Mouse (Mus musculus) forebrain, embryonic 12.5 days (tissue): ENCODE measurements around the gene Mgll. TPM values are rescaled to one million over a fixed set of nuclear protein-coding genes. Genes with fewer than 3 reads are reported as not detected.

Experiments
- ATAC-seq: fragments of 200-750 bp; cut with Nextera tagmentation; 2 replicates; pipeline ENCODE4 v1.8.0; 2017; ENCODE audit warnings: moderate TSS enrichment; ENCODE audit not compliant: low FRiP score
- H3K27ac ChIP-seq: fragments of 300-500 bp; sonication (generic); 2 replicates; pipeline ENCODE4 v1.5.1; 2016; ENCODE audit warnings: mild to moderate bottlenecking
- H3K27me3 ChIP-seq: fragments of 300-500 bp; sonication (generic); 2 replicates; pipeline ENCODE4 v1.6.1; 2016; ENCODE audit warnings: mild to moderate bottlenecking
- H3K36me3 ChIP-seq: fragments of 300-500 bp; sonication (generic); replicated peaks from 2 replicates; pipeline ENCODE4 v1.6.1; 2016; ENCODE audit warnings: mild to moderate bottlenecking
- H3K4me1 ChIP-seq: fragments of 300-500 bp; sonication (generic); 2 replicates; pipeline ENCODE4 v1.6.1; 2016
- H3K4me2 ChIP-seq: fragments of 300-500 bp; sonication (generic); 2 replicates; pipeline ENCODE4 v1.6.1; 2016; ENCODE audit warnings: mild to moderate bottlenecking, moderate library complexity
- H3K4me3 ChIP-seq: fragments of 300-500 bp; sonication (generic); replicated peaks from 2 replicates; pipeline ENCODE4 v1.5.1; 2016; ENCODE audit warnings: mild to moderate bottlenecking
- H3K9ac ChIP-seq: fragments of 300-500 bp; sonication (generic); 2 replicates; pipeline ENCODE4 v1.6.1; 2016; ENCODE audit warnings: mild to moderate bottlenecking
- H3K9me3 ChIP-seq: fragments of 300-500 bp; sonication (generic); 2 replicates; pipeline ENCODE4 v1.6.1; 2016
- WGBS: fragments of 180-500 bp; shearing (Covaris S2); methylation state at CpG from one replicate; pipeline ENCODE4 v1.1.7; 2016; 5-methylcytosine and 5-hydroxymethylcytosine counted together
- polyA plus RNA-seq: library from polyadenylated mRNA; unstranded; fragments of >200 nt; fragmentation: Nextera tagmentation; extraction: Ambion mirVana; gene quantifications from 2 replicates; pipeline ENCODE4 v1.2.1, GENCODE M21; 2016

Mgll gene
- polyA plus RNA-seq, 1 experiment from 2014 or later, result 5.5 TPM

DNA sequence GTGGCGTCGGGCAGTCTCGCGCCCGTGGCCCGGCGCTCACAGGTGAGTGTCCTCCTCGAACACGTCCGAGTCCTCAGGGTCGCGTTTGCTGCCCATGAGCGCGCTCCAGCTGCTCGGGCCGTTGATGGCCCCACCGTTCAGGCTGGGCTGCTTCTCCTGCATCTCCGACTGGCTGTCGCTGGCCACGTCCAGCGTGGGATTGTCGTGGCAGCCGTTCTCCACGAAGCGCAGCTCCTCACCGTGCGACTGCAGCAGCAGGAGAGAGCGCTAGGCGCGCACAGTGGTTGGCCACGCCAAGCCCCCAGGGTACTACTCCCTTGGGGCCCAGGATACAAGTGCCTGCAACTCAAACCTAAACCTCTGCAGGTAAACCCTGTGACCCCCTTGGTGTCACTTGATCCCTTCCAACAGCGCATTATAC, 118.5 kb downstream of the Mgll start:
- H3K9me3 ChIP-seq, result no peaks in the 10 kb centered on the region
- no peak; the same call in 1 of the 2 replicates for ATAC-seq
- peaks cover 23% of the 10 kb centered on the region for H3K4me1 ChIP-seq
- under 1% methylated on average over 32 of the region's 32 CpGs for WGBS
- 0 out of 2 replicates have a peak, but pooled peaks cover 3% of the 10 kb centered on the region for H3K27me3 ChIP-seq
- H3K27ac ChIP-seq, result peak overlapping the region; percentile 87
- peak overlapping the region; percentile 82 for H3K9ac ChIP-seq
- peak overlapping the region; percentile 69 for H3K4me3 ChIP-seq
- H3K36me3 ChIP-seq, result peaks cover 32% of the 10 kb centered on the region
- H3K4me2 ChIP-seq, result peak overlapping the region; percentile 86

- peaks cover 32% of the 10 kb centered on the region for H3K36me3 ChIP-seq
- H3K27ac ChIP-seq, result peak overlapping the region; percentile 87; the same call in 1 of the 2 replicates
- peak overlapping the region; percentile 86 for H3K4me2 ChIP-seq
- H3K27me3 ChIP-seq, result 0 out of 2 replicates have a peak, but pooled peaks cover 3% of the 10 kb centered on the region
- no peak for ATAC-seq
- H3K4me1 ChIP-seq, result peaks cover 23% of the 10 kb centered on the region
- WGBS, result 68% methylated on average over 7 of the region's 7 CpGs
- peak overlapping the region; percentile 69 for H3K4me3 ChIP-seq
- H3K9ac ChIP-seq, result peak overlapping the region; percentile 82
- no peaks in the 10 kb centered on the region for H3K9me3 ChIP-seq
Measured at GRCm38 (mm10) chr6:88843241-88843640, 119.0 kb downstream of the Mgll start.

GRCm38 (mm10) chr6:88843781-88844725, 119.8 kb downstream of the Mgll start:
- H3K4me2 ChIP-seq, result no peak overlapping the region
- H3K36me3 ChIP-seq, result peaks cover 33% of the 10 kb centered on the region
- no peak overlapping the region for H3K9ac ChIP-seq
- no peaks in the 10 kb centered on the region for H3K9me3 ChIP-seq
- no peak overlapping the region for H3K27ac ChIP-seq
- 0 out of 2 replicates have a peak, but pooled peaks cover 3% of the 10 kb centered on the region for H3K27me3 ChIP-seq
- H3K4me1 ChIP-seq, result peaks cover 23% of the 10 kb centered on the region
- 75% methylated on average over 9 of the region's 9 CpGs for WGBS
- H3K4me3 ChIP-seq, result no peak overlapping the region
- no peak for ATAC-seq

DNA sequence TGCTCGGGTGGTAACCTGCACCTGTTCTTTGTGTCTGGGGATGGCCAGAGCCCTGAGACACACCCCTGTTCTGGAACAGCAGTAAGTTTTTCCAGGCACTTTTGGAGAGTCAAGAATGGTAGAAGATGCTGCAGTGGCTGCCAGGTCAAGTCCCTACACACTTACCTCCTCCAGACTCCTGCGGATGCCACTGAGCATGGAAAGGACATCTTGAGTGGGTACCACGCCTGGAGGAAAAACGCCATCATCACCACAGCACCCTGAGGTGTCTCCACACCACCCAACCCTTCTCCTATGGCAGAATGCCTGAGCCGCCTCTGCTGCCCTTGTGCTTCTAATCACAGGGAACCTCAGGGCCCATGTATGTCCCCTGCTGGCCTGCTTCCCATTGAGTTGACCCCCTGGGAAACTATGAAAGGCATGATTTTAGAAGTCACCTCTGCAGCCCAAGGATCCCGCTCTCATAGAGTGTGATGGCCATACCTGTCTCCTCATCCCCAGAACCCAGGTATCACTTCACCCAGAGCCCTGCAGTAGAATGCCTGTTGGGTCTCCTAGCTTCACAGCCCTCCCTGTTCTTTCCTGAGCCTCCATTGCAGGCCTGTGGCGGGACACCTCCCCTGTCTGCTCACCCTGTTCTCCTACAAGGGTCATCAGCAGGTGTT, 120.8 kb downstream of the Mgll start:
- H3K9me3 ChIP-seq, result no peaks in the 10 kb centered on the region
- peaks cover 23% of the 10 kb centered on the region for H3K4me1 ChIP-seq
- H3K27ac ChIP-seq, result no peak overlapping the region
- 0 out of 2 replicates have a peak, but pooled peaks cover 3% of the 10 kb centered on the region for H3K27me3 ChIP-seq
- no peak overlapping the region for H3K4me2 ChIP-seq
- peaks cover 39% of the 10 kb centered on the region for H3K36me3 ChIP-seq
- no peak overlapping the region for H3K4me3 ChIP-seq
- 77% methylated on average over 7 of the region's 7 CpGs for WGBS
- no peak overlapping the region for H3K9ac ChIP-seq
- ATAC-seq, result no peak

- Histone ChIP-seq H3K9me3 (no peaks in the 10 kb centered on the region), H3K36me3 (peaks cover 52% of the 10 kb centered on the region), H3K4me3 (no peak overlapping the region), H3K4me2 (no peak overlapping the region), H3K4me1 (peaks cover 10% of the 10 kb centered on the region), H3K27ac (no peak overlapping the region), H3K27me3 (0 out of 2 replicates have a peak, but pooled peaks cover 3% of the 10 kb centered on the region), H3K9ac (no peak overlapping the region)
- ATAC-seq, result no peak
- 72% methylated on average over 2 of the region's 2 CpGs for WGBS
Measured at GRCm38 (mm10) chr6:88847571-88847970, 123.4 kb downstream of the Mgll start.

DNA sequence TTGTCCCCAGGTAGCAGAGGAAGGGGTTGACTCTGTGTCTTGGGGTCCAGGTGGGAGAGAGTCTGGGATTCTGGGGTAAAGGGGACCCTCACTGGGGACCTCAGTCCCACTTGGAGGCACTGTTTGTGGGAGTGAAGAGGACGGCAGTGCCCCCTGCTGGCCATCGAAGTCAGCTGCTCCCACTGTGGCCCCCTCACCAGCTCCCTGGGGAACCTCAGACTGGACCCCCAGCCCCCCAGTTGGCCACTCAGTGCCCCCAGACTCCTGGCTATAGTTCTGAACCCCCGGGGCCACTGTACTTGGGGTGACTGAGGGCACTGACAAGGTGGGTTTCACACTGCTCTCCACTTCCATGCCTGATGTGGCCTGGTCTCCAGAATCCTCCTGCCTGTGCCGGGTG, 125.1 kb downstream of the Mgll start:
- Histone ChIP-seq H3K36me3 (peaks cover 58% of the 10 kb centered on the region), H3K27ac (no peak overlapping the region), H3K9me3 (no peaks in the 10 kb centered on the region), H3K27me3 (no peaks in the 10 kb centered on the region), H3K4me1 (no peaks in the 10 kb centered on the region), H3K4me3 (no peak overlapping the region), H3K9ac (no peak overlapping the region), H3K4me2 (no peak overlapping the region)
- 48% methylated on average over 4 of the region's 4 CpGs for WGBS
- no peak for ATAC-seq

DNA sequence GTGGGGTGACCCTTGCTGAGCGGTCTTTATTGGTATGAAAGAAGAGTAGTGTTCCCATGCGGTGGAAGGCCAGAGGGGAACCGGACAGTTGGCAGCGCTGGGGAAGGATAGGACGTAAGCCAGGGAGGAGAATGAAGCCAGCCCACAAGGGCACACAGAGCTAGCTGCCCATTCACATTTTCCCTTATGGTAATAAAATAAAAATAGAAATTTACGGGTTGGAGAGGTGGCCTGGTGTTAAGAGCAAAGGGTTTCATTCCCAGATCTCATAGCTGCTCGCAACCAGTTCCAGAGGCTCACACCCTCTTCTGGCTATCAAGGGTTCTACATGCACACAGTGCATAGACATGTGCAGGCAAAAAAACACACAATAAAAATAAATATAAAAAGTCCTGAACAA, 125.8 kb downstream of the Mgll start:
- 88% methylated on average over 7 of the region's 7 CpGs for WGBS
- Histone ChIP-seq H3K4me2 (no peak overlapping the region), H3K4me1 (no peaks in the 10 kb centered on the region), H3K4me3 (no peak overlapping the region), H3K27ac (no peak overlapping the region), H3K27me3 (no peaks in the 10 kb centered on the region), H3K9ac (no peak overlapping the region), H3K36me3 (peaks cover 63% of the 10 kb centered on the region), H3K9me3 (no peaks in the 10 kb centered on the region)
- no peak for ATAC-seq

- Histone ChIP-seq H3K4me2 (no peak overlapping the region), H3K4me3 (no peak overlapping the region), H3K4me1 (no peaks in the 10 kb centered on the region), H3K27me3 (no peaks in the 10 kb centered on the region), H3K9ac (no peak overlapping the region), H3K9me3 (no peaks in the 10 kb centered on the region), H3K36me3 (peaks cover 48% of the 10 kb centered on the region), H3K27ac (no peak overlapping the region)
- ATAC-seq, result no peak
- WGBS, result 86% methylated on average over 5 of the region's 5 CpGs
Measured at GRCm38 (mm10) chr6:88854509-88854908, 130.3 kb downstream of the Mgll start.

DNA sequence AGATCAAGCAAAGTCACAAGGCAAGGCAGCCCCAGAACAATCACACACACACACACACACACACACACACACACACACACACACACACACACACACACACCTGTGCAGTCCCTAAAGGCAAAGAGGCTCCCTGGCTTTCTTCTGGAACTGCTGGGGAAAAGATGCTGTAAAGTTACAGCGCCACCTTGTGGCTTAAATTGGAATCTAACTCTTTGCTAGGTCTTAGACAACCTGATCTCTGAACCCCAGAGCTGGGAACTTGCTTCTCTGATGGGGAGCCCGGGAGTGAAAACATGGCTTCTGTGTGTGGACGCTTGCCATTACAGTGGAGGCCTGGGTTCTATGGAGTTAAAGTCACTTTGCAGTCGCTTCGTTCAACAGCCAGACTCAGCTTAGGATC, 131.4 kb downstream of the Mgll start:
- no peaks in the 10 kb centered on the region for H3K4me1 ChIP-seq
- no peak overlapping the region for H3K4me3 ChIP-seq
- no peaks in the 10 kb centered on the region for H3K27me3 ChIP-seq
- H3K9ac ChIP-seq, result no peak overlapping the region
- ATAC-seq, result peak; percentile 33; the same call in 1 of the 2 replicates
- H3K27ac ChIP-seq, result no peak overlapping the region
- 17% methylated on average over 5 of the region's 5 CpGs for WGBS
- H3K4me2 ChIP-seq, result no peak overlapping the region
- H3K9me3 ChIP-seq, result no peaks in the 10 kb centered on the region
- peaks cover 57% of the 10 kb centered on the region for H3K36me3 ChIP-seq

- Histone ChIP-seq H3K9me3 (no peaks in the 10 kb centered on the region), H3K9ac (no peak overlapping the region), H3K27ac (no peak overlapping the region), H3K4me3 (no peak overlapping the region), H3K27me3 (no peaks in the 10 kb centered on the region), H3K36me3 (peaks cover 62% of the 10 kb centered on the region), H3K4me1 (no peaks in the 10 kb centered on the region), H3K4me2 (no peak overlapping the region)
- no peak for ATAC-seq
- 52% methylated on average over 9 of the region's 9 CpGs for WGBS
Measured at GRCm38 (mm10) chr6:88857249-88857648, 133.0 kb downstream of the Mgll start.

DNA sequence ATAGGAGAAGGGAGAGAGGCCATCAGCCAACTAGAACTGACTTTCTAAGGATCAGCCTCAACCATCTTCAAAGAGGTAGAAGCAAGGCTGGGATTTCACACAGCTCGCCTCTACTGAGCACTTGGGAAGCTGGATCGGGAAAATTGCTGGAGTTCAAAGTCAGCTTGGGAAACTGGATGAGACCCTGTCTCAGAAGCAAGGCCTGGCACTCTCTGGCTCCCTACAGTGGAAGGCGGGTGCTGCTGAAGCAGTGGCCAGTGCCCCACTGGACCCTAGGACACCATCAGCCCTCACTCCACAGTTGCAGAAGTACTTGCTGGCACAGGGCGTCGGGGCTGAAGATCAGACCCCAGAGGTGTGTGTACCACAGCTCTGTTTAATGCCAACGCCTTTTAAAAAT, 133.6 kb downstream of the Mgll start:
- Histone ChIP-seq H3K36me3 (peaks cover 63% of the 10 kb centered on the region), H3K4me1 (no peaks in the 10 kb centered on the region)
- 84% methylated on average over 6 of the region's 6 CpGs for WGBS

GRCm38 (mm10) chr6:88858341-88858740, 134.1 kb downstream of the Mgll start:
- WGBS, result 74% methylated on average over 7 of the region's 7 CpGs
- Histone ChIP-seq H3K36me3 (peaks cover 65% of the 10 kb centered on the region), H3K4me2 (no peak overlapping the region), H3K4me1 (no peaks in the 10 kb centered on the region), H3K27me3 (no peaks in the 10 kb centered on the region), H3K4me3 (no peak overlapping the region), H3K27ac (no peak overlapping the region), H3K9ac (no peak overlapping the region), H3K9me3 (no peaks in the 10 kb centered on the region)
- no peak for ATAC-seq

More for the DNA sequence above, 133.6 kb downstream of the Mgll start:
- Histone ChIP-seq H3K27ac (no peak overlapping the region), H3K4me2 (no peak overlapping the region), H3K4me3 (no peak overlapping the region), H3K9me3 (no peaks in the 10 kb centered on the region), H3K9ac (no peak overlapping the region), H3K27me3 (no peaks in the 10 kb centered on the region)
- no peak for ATAC-seq
